11 mouse cellular contexts compared by ENCODE assay signal in genomic region chr12:112927265-112927664, GRCm38 (mm10). TPM values are rescaled to one million over a fixed set of nuclear protein-coding genes. Genes with fewer than 3 reads are reported as not detected.
A peak's percentile ranks its signal among the peaks of the same experiment; 100 is the strongest.
DNase-seq lines count a peak whose midpoint lies in the region; ATAC-seq and TF ChIP-seq lines count a peak whose summit lies in the region.
"Had no signal": no experiment of that assay in that cellular context is flagged by ENCODE, and none has a peak within 500 bp of the region (broad histone marks: within the 10 kb centered on the region; RNA-seq: fewer than 3 reads in every experiment).

No protein-coding gene starts in this region.

- peaks cover 77% of the 10 kb centered on the region for H3K27me3 ChIP-seq in heart, postnatal 0 days (ENCODE audit: control insufficient read depth, insufficient read depth, low read length)
- peaks cover 67% of the 10 kb centered on the region for H3K27me3 ChIP-seq in E14TG2a.4 (ENCODE audit: insufficient read depth, low read length)
- H3K27me3 ChIP-seq in forebrain, postnatal 0 days (ENCODE audit: insufficient read depth, low read length): no peaks in the 10 kb centered on the region; the same call in 1 of the 2 replicates
- peaks cover 5% of the 10 kb centered on the region; the same call in 1 of the 2 replicates for H3K27me3 ChIP-seq in midbrain, embryonic 16.5 days (ENCODE audit: control insufficient read depth, insufficient read depth, low read depth, low read length)

- ATAC-seq in heart, postnatal 0 days (ENCODE audit: insufficient read depth, low read depth): no peak
- ATAC-seq in forebrain, postnatal 0 days: no peak
- no peak for ATAC-seq in midbrain, embryonic 16.5 days
- no peak for ATAC-seq in megakaryocyte-erythroid progenitor cell, adult 5-6 weeks (replicated peaks; ENCODE audit: low FRiP score, low TSS enrichment, poor library complexity, severe bottlenecking)
- no peak for ATAC-seq in activated CD4-positive, CD25-positive, alpha-beta regulatory T cell, adult 4 months

- no peak overlapping the region for H3K27ac ChIP-seq in heart, postnatal 0 days (ENCODE audit: low read depth)
- no peak overlapping the region for H3K27ac ChIP-seq in forebrain, postnatal 0 days (ENCODE audit: low read depth, low read length)
- no peak overlapping the region for H3K27ac ChIP-seq in midbrain, embryonic 16.5 days (ENCODE audit: low read length)

- no peaks in the 10 kb centered on the region for H3K36me3 ChIP-seq in heart, postnatal 0 days (replicated peaks; ENCODE audit: control insufficient read depth, insufficient read depth, low read length)
- H3K36me3 ChIP-seq in E14TG2a.4 (ENCODE audit: insufficient read depth, low read length): no peaks in the 10 kb centered on the region
- no peaks in the 10 kb centered on the region for H3K36me3 ChIP-seq in forebrain, postnatal 0 days (ENCODE audit: insufficient read depth)
- no peaks in the 10 kb centered on the region; the same call in 1 of the 2 replicates for H3K36me3 ChIP-seq in midbrain, embryonic 16.5 days (ENCODE audit: control insufficient read depth, insufficient read depth, low read length)

- H3K4me2 ChIP-seq in heart, postnatal 0 days (ENCODE audit: low read depth, low read length): 0 out of 2 replicates have a peak overlapping the region, but pooled peaks have one; percentile 13
- peak overlapping the region; percentile 83; the same call in 1 of the 2 replicates for H3K4me2 ChIP-seq in forebrain, postnatal 0 days (ENCODE audit: low read depth)
- H3K4me2 ChIP-seq in midbrain, embryonic 16.5 days (ENCODE audit: low read length): peak overlapping the region; percentile 74

- H3K4me3 ChIP-seq in heart, postnatal 0 days (ENCODE audit: low read depth, low read length): no peak overlapping the region
- peak overlapping the region; percentile 43 for H3K4me3 ChIP-seq in E14TG2a.4 (replicated peaks; ENCODE audit: low read length)
- no peak overlapping the region for H3K4me3 ChIP-seq in forebrain, postnatal 0 days (ENCODE audit: low read depth, low read length)
- H3K4me3 ChIP-seq in midbrain, embryonic 16.5 days (ENCODE audit: low read depth, low read length): peak overlapping the region; percentile 8; the same call in 1 of the 2 replicates

- no peak for TF ChIP-seq CTCF in heart, postnatal 0 days (IDR thresholded peaks at IDR 0.05; ENCODE audit: low read depth)
- TF ChIP-seq CTCF in E14TG2a.4 (conservative IDR thresholded peaks at IDR 0.05; ENCODE audit: low read length): no peak
- no peak for TF ChIP-seq CTCF in forebrain, postnatal 0 days (IDR thresholded peaks at IDR 0.05; ENCODE audit: low read depth)

- intact Hi-C loops in heart, postnatal 14 days (cut with DNase I): no loop called here

- H3K4me1 ChIP-seq in heart, postnatal 0 days (ENCODE audit: control insufficient read depth, insufficient read depth): peaks cover 20% of the 10 kb centered on the region
- peaks cover 57% of the 10 kb centered on the region for H3K4me1 ChIP-seq in E14TG2a.4 (replicated peaks; ENCODE audit: low read depth, low read length)
- H3K4me1 ChIP-seq in forebrain, postnatal 0 days (ENCODE audit: insufficient read depth): peaks cover 11% of the 10 kb centered on the region; the same call in 1 of the 2 replicates
- peaks cover 27% of the 10 kb centered on the region for H3K4me1 ChIP-seq in midbrain, embryonic 16.5 days (ENCODE audit: control insufficient read depth, insufficient read depth, low read length)

- no peak for TF ChIP-seq EP300 in heart, postnatal 0 days (IDR thresholded peaks at IDR 0.05; ENCODE audit: low read depth)

- H3K9ac ChIP-seq in heart, postnatal 0 days (replicated peaks; ENCODE audit: low read depth, low read length): no peak overlapping the region
- no peak overlapping the region for H3K9ac ChIP-seq in forebrain, postnatal 0 days
- no peak overlapping the region for H3K9ac ChIP-seq in midbrain, embryonic 16.5 days (ENCODE audit: low read depth, low read length)

- no peak for DNase-seq in heart, postnatal 0 days (ENCODE audit: low spot score)
- DNase-seq in heart, postnatal 14 days: no peak
- DNase-seq in forebrain, postnatal 0 days: no peak
- DNase-seq in spleen, adult 18-20 months: no peak
- DNase-seq: heart, adult 18-20 months; lung, postnatal 4 days had no signal

- WGBS in heart, postnatal 0 days: 65% methylated on average over 14 of the region's 14 CpGs
- 55% methylated on average over 14 of the region's 14 CpGs for WGBS in forebrain, postnatal 0 days
- 72% methylated on average over 14 of the region's 14 CpGs for WGBS in midbrain, embryonic 16.5 days

- no peaks in the 10 kb centered on the region for H3K9me3 ChIP-seq in heart, postnatal 0 days (replicated peaks; ENCODE audit: control insufficient read depth, low read length)
- no peaks in the 10 kb centered on the region for H3K9me3 ChIP-seq in E14TG2a.4 (ENCODE audit: low read length)
- H3K9me3 ChIP-seq in forebrain, postnatal 0 days (ENCODE audit: low read length): no peaks in the 10 kb centered on the region
- H3K9me3 ChIP-seq in midbrain, embryonic 16.5 days (replicated peaks; ENCODE audit: control insufficient read depth, low read length, poor library complexity, severe bottlenecking): no peaks in the 10 kb centered on the region

RNA-seq across cellular contexts. Expression of gene Jag2, which starts 2.3 kb away (rescaled TPM):
- 22.7 and 58.5 TPM in 2 replicates for total RNA-seq in heart, postnatal 0 days (2014; rRNA removed; ENCODE audit: low replicate concordance)
- 1.8 and 3.3 TPM in 2 replicates for polyA plus RNA-seq in heart, postnatal 0 days (2015; fragmentation: Nextera tagmentation; extraction: Ambion mirVana)
- 10 to 100 TPM; 32.1 to 32.4 TPM for total RNA-seq in heart, postnatal 14 days (2021)
- 66.9 and 69.4 TPM in 2 replicates for total RNA-seq in forebrain, postnatal 0 days (2014; rRNA removed)
- 5.5 and 7.9 TPM in 2 replicates for polyA plus RNA-seq in forebrain, postnatal 0 days (2015; fragmentation: Nextera tagmentation; extraction: Ambion mirVana)
- 10.4 and 14.8 TPM in 2 replicates for polyA plus RNA-seq in midbrain, embryonic 16.5 days (2015; fragmentation: Nextera tagmentation; extraction: Ambion mirVana)
- total RNA-seq in megakaryocyte-erythroid progenitor cell, adult 5-6 weeks (2014; fragmentation: Nextera tagmentation): 0.11 and 0.99 TPM in 2 replicates
- 0.23 and 5.7 TPM in 2 replicates for total RNA-seq in megakaryocyte-erythroid progenitor cell, adult 5-6 weeks (2017)
- polyA plus RNA-seq in activated CD4-positive, CD25-positive, alpha-beta regulatory T cell, adult 4 months (2017; shearing (Covaris generic)): under 1 TPM in 1 of 2 experiments, not detected in 1; 0.74 TPM

RNA-seq across cellular contexts. Expression of gene Nudt14, which starts 14.7 kb away (rescaled TPM):
- 13.5 and 33.9 TPM in 2 replicates for total RNA-seq in heart, postnatal 0 days (2014; rRNA removed; ENCODE audit: low replicate concordance)
- 28.2 and 33.2 TPM in 2 replicates for polyA plus RNA-seq in heart, postnatal 0 days (2015; fragmentation: Nextera tagmentation; extraction: Ambion mirVana)
- total RNA-seq in heart, postnatal 14 days (2021): 1 to 10 TPM; 8.3 to 8.6 TPM
- 22.2 and 31.5 TPM in 2 replicates for total RNA-seq in forebrain, postnatal 0 days (2014; rRNA removed)
- 55.5 and 60.4 TPM in 2 replicates for polyA plus RNA-seq in forebrain, postnatal 0 days (2015; fragmentation: Nextera tagmentation; extraction: Ambion mirVana)
- 48.0 and 53.1 TPM in 2 replicates for polyA plus RNA-seq in midbrain, embryonic 16.5 days (2015; fragmentation: Nextera tagmentation; extraction: Ambion mirVana)
- total RNA-seq in megakaryocyte-erythroid progenitor cell, adult 5-6 weeks (2014; fragmentation: Nextera tagmentation): 9.9 and 22.9 TPM in 2 replicates
- 1.9 and 7.5 TPM in 2 replicates for total RNA-seq in megakaryocyte-erythroid progenitor cell, adult 5-6 weeks (2017)
- 10 to 100 TPM; 39.0 to 46.2 TPM for polyA plus RNA-seq in activated CD4-positive, CD25-positive, alpha-beta regulatory T cell, adult 4 months (2017; shearing (Covaris generic))

RNA-seq across cellular contexts. Expression of gene Btbd6, which starts 49.0 kb away (rescaled TPM):
- total RNA-seq in heart, postnatal 0 days (2014; rRNA removed; ENCODE audit: low replicate concordance): 62.7 and 70.2 TPM in 2 replicates
- polyA plus RNA-seq in heart, postnatal 0 days (2015; fragmentation: Nextera tagmentation; extraction: Ambion mirVana): 20.4 and 21.6 TPM in 2 replicates
- 10 to 100 TPM; 16.8 TPM for total RNA-seq in heart, postnatal 14 days (2021)
- 60.4 and 60.5 TPM in 2 replicates for total RNA-seq in forebrain, postnatal 0 days (2014; rRNA removed)
- 46.7 and 54.3 TPM in 2 replicates for polyA plus RNA-seq in forebrain, postnatal 0 days (2015; fragmentation: Nextera tagmentation; extraction: Ambion mirVana)
- 55.5 and 58.8 TPM in 2 replicates for polyA plus RNA-seq in midbrain, embryonic 16.5 days (2015; fragmentation: Nextera tagmentation; extraction: Ambion mirVana)
- 4.2 and 6.5 TPM in 2 replicates for total RNA-seq in megakaryocyte-erythroid progenitor cell, adult 5-6 weeks (2014; fragmentation: Nextera tagmentation)
- total RNA-seq in megakaryocyte-erythroid progenitor cell, adult 5-6 weeks (2017): 5.0 and 8.7 TPM in 2 replicates
- 1 to 10 TPM; 8.3 to 8.9 TPM for polyA plus RNA-seq in activated CD4-positive, CD25-positive, alpha-beta regulatory T cell, adult 4 months (2017; shearing (Covaris generic))

RNA-seq across cellular contexts. Expression of gene Gpr132, which starts 59.2 kb away (rescaled TPM):
- 0.38 TPM in 1 of 2 replicates, not detected in the other for total RNA-seq in heart, postnatal 0 days (2014; rRNA removed; ENCODE audit: low replicate concordance)
- polyA plus RNA-seq in heart, postnatal 0 days (2015; fragmentation: Nextera tagmentation; extraction: Ambion mirVana): 0.04 TPM in 1 of 2 replicates, not detected in the other
- total RNA-seq in heart, postnatal 14 days (2021): 1 to 10 TPM in 1 of 2 experiments, under 1 TPM in 1; 0.22 to 2.0 TPM
- total RNA-seq in forebrain, postnatal 0 days (2014; rRNA removed): 0.10 TPM in 1 of 2 replicates, not detected in the other
- polyA plus RNA-seq in forebrain, postnatal 0 days (2015; fragmentation: Nextera tagmentation; extraction: Ambion mirVana): not detected in 2 replicates
- polyA plus RNA-seq in midbrain, embryonic 16.5 days (2015; fragmentation: Nextera tagmentation; extraction: Ambion mirVana): 0.14 TPM in 1 of 2 replicates, not detected in the other
- 4.5 and 5.1 TPM in 2 replicates for total RNA-seq in megakaryocyte-erythroid progenitor cell, adult 5-6 weeks (2014; fragmentation: Nextera tagmentation)
- total RNA-seq in megakaryocyte-erythroid progenitor cell, adult 5-6 weeks (2017): 3.1 and 4.2 TPM in 2 replicates
- 10 to 100 TPM; 65.9 to 77.3 TPM for polyA plus RNA-seq in activated CD4-positive, CD25-positive, alpha-beta regulatory T cell, adult 4 months (2017; shearing (Covaris generic))
- total RNA-seq: layer of hippocampus, adult 18-20 months had no signal

Comparison
In these comparisons a context has a peak if more than half of its experiments do, and no peak if none do; other contexts are left out.
1. H3K4me2 ChIP-seq: peak in every context shown above with its lines; median percentile 83 in forebrain, postnatal 0 days; 74 in midbrain, embryonic 16.5 days; 13 in heart, postnatal 0 days.
2. H3K4me3 ChIP-seq: peak in E14TG2a.4 (single experiment) and midbrain, embryonic 16.5 days (single experiment); none in heart, postnatal 0 days (single experiment) and forebrain, postnatal 0 days (single experiment).